Mouse (Mus musculus) left cerebral cortex, adult 9 months (tissue): ENCODE results near the gene Clstn3.
"Not testable (repeated sequence)": the region's sequence is repeated elsewhere in the genome, so short reads cannot be mapped to it uniquely, and the experiment has no call there.

Experiments used
- DNase-seq, 2 experiments: peaks; one replicate each; pipeline ENCODE4 v3.0.0; 2022; ENCODE audit warnings: low spot score in 2 of 2

Clstn3 gene

GRCm38 (mm10) chr6:124408355-124408754 is 56.2 kb downstream of the Clstn3 start:
- DNase-seq: no peak

- DNase-seq: no peak
Measured at GRCm38 (mm10) chr6:124407180-124407579, 57.4 kb downstream of the Clstn3 start.

GRCm38 (mm10) chr6:124406326-124406725 is 58.3 kb downstream of the Clstn3 start:
- no peak for DNase-seq

- DNase-seq: no peak
Measured at GRCm38 (mm10) chr6:124399738-124400137, 64.9 kb downstream of the Clstn3 start.

- not testable (repeated sequence) for DNase-seq
Measured at GRCm38 (mm10) chr6:124394991-124395390, 69.6 kb downstream of the Clstn3 start.
